Mouse (Mus musculus) adrenal gland, adult 18-20 months (tissue): ENCODE measurements around the gene Iqschfp. TPM values are rescaled to one million over a fixed set of nuclear protein-coding genes. Genes with fewer than 3 reads are reported as not detected.

Experiments used
- DNase-seq, 2 experiments: peaks; one replicate each; pipeline ENCODE4 v3.0.0; 2021 to 2022; ENCODE audit warnings: low spot score in 2 of 2
- total RNA-seq, 2 experiments: library from RNA; stranded (reverse); gene quantifications; 1 replicate in 1 of 2; 2 replicates in 1 of 2; pipeline ENCODE4 v1.2.3; 2021

The Iqschfp gene
- total RNA-seq, 2 experiments from 2014 or later = not detected

- no peak for DNase-seq
Observed at GRCm38 (mm10) chr3:68405724-68406123, 513.7 kb downstream of the Iqschfp start.

GRCm38 (mm10) chr3:68412262-68412661 is 520.2 kb downstream of the Iqschfp start:
- DNase-seq = no peak

- no peak for DNase-seq
Observed at GRCm38 (mm10) chr3:68419792-68420191, 527.8 kb downstream of the Iqschfp start.

GRCm38 (mm10) chr3:68420927-68421326 is 528.9 kb downstream of the Iqschfp start:
- no peak for DNase-seq

- DNase-seq = no peak
Observed at GRCm38 (mm10) chr3:68421849-68422248, 529.8 kb downstream of the Iqschfp start.

GRCm38 (mm10) chr3:68428081-68428480 is 536.0 kb downstream of the Iqschfp start:
- no peak for DNase-seq

GRCm38 (mm10) chr3:68434435-68434834 is 542.4 kb downstream of the Iqschfp start:
- no peak for DNase-seq

GRCm38 (mm10) chr3:68434897-68435296 is 542.9 kb downstream of the Iqschfp start:
- no peak for DNase-seq

- DNase-seq = no peak
Observed at GRCm38 (mm10) chr3:68448480-68448879, 556.4 kb downstream of the Iqschfp start.

- no peak for DNase-seq
Observed at GRCm38 (mm10) chr3:68451634-68452033, 559.6 kb downstream of the Iqschfp start.

GRCm38 (mm10) chr3:68453266-68453665 is 561.2 kb downstream of the Iqschfp start:
- no peak for DNase-seq

GRCm38 (mm10) chr3:68453719-68454455 is 561.9 kb downstream of the Iqschfp start:
- no peak for DNase-seq

GRCm38 (mm10) chr3:68466643-68467042 is 574.6 kb downstream of the Iqschfp start:
- DNase-seq = no peak

GRCm38 (mm10) chr3:68467941-68468687 is 576.1 kb downstream of the Iqschfp start:
- DNase-seq = no peak

- no peak for DNase-seq
Observed at GRCm38 (mm10) chr3:68469643-68470042, 577.6 kb downstream of the Iqschfp start.

GRCm38 (mm10) chr3:68470061-68470460 is 578.0 kb downstream of the Iqschfp start:
- no peak for DNase-seq

- DNase-seq = no peak
Observed at GRCm38 (mm10) chr3:68470622-68471021, 578.6 kb downstream of the Iqschfp start.

GRCm38 (mm10) chr3:68476336-68476735 is 584.3 kb downstream of the Iqschfp start:
- no peak for DNase-seq

- DNase-seq = no peak
Observed at GRCm38 (mm10) chr3:68477478-68477877, 585.4 kb downstream of the Iqschfp start.

GRCm38 (mm10) chr3:68479266-68479665 is 587.2 kb downstream of the Iqschfp start:
- DNase-seq = no peak

- DNase-seq = no peak
Observed at GRCm38 (mm10) chr3:68483517-68483916, 591.5 kb downstream of the Iqschfp start.

GRCm38 (mm10) chr3:68484021-68484420 is 592.0 kb downstream of the Iqschfp start:
- DNase-seq = no peak
